Mouse (Mus musculus): ENCODE data around the gene Igsf8. TPM values are rescaled to one million over a fixed set of nuclear protein-coding genes. Genes with fewer than 3 reads are reported as not detected.

Igsf8 gene
- total RNA-seq, 2 experiments from 2014 or later = 10.9 to 12.4 TPM

- DNase-seq = no peak
- intact Hi-C loops (cut with DNase I) = no loop called here
These were observed 9.8 kb downstream of the Igsf8 start for GRCm38 (mm10) chr1:172271208-172271607.

- intact Hi-C loops (cut with DNase I) = no loop called here
These were observed 10.3 kb downstream of the Igsf8 start for GRCm38 (mm10) chr1:172271765-172272164.

GRCm38 (mm10) chr1:172273386-172273785, 11.9 kb downstream of the Igsf8 start:
- intact Hi-C loops (cut with DNase I) = no loop called here
- DNase-seq = no peak

More at GRCm38 (mm10) chr1:172271765-172272164, 10.3 kb downstream of the Igsf8 start:
- no peak for DNase-seq

GRCm38 (mm10) chr1:172274116-172274515, 12.7 kb downstream of the Igsf8 start:
- no peak for DNase-seq
- intact Hi-C loops (cut with DNase I) = no loop called here

- intact Hi-C loops (cut with DNase I) = no loop called here
- no peak for DNase-seq
These were observed 13.1 kb downstream of the Igsf8 start for GRCm38 (mm10) chr1:172274547-172274946.

- DNase-seq = no peak
- intact Hi-C loops (cut with DNase I) = no loop called here
These were observed 15.7 kb downstream of the Igsf8 start for GRCm38 (mm10) chr1:172277172-172277571.

GRCm38 (mm10) chr1:172278328-172278727, 16.9 kb downstream of the Igsf8 start:
- DNase-seq = no peak

GRCm38 (mm10) chr1:172279768-172280509, 18.5 kb downstream of the Igsf8 start:
- intact Hi-C loops (cut with DNase I) = no loop called here
- DNase-seq = no peak

More at GRCm38 (mm10) chr1:172278328-172278727, 16.9 kb downstream of the Igsf8 start:
- intact Hi-C loops (cut with DNase I) = no loop called here

- intact Hi-C loops (cut with DNase I) = no loop called here
These were observed 20.2 kb downstream of the Igsf8 start for GRCm38 (mm10) chr1:172281522-172282254.

GRCm38 (mm10) chr1:172283073-172283472, 21.6 kb downstream of the Igsf8 start:
- intact Hi-C loops (cut with DNase I) = no loop called here
- DNase-seq = no peak

More at GRCm38 (mm10) chr1:172281522-172282254, 20.2 kb downstream of the Igsf8 start:
- DNase-seq = no peak

GRCm38 (mm10) chr1:172284221-172284620, 22.8 kb downstream of the Igsf8 start:
- DNase-seq = no peak
- intact Hi-C loops (cut with DNase I) = no loop called here

- no peak for DNase-seq
- intact Hi-C loops (cut with DNase I) = no loop called here
These were observed 25.3 kb downstream of the Igsf8 start for GRCm38 (mm10) chr1:172286740-172287139.

GRCm38 (mm10) chr1:172288900-172289616, 27.6 kb downstream of the Igsf8 start:
- DNase-seq = no peak
- intact Hi-C loops (cut with DNase I) = no loop called here

GRCm38 (mm10) chr1:172289617-172289946, 28.1 kb downstream of the Igsf8 start:
- intact Hi-C loops (cut with DNase I) = no loop called here

GRCm38 (mm10) chr1:172292880-172293279, 31.4 kb downstream of the Igsf8 start:
- intact Hi-C loops (cut with DNase I) = no loop called here
- DNase-seq = no peak

More at GRCm38 (mm10) chr1:172289617-172289946, 28.1 kb downstream of the Igsf8 start:
- DNase-seq = no peak

- no peak for DNase-seq
- intact Hi-C loops (cut with DNase I) = no loop called here
These were observed 32.0 kb downstream of the Igsf8 start for GRCm38 (mm10) chr1:172293449-172293848.

- DNase-seq = peak; percentile 39 to 56
- intact Hi-C loops (cut with DNase I) = no loop called here
These were observed 34.3 kb downstream of the Igsf8 start for GRCm38 (mm10) chr1:172295751-172296197.

- intact Hi-C loops (cut with DNase I) = no loop called here
- peak; percentile 54 to 69 for DNase-seq
These were observed 35.5 kb downstream of the Igsf8 start for GRCm38 (mm10) chr1:172296816-172297510.

GRCm38 (mm10) chr1:172297611-172298537, 36.4 kb downstream of the Igsf8 start, which contains the start of gene Atp1a2:
Gene Atp1a2 (minus strand): TSS chr1:172298064.
- intact Hi-C loops (cut with DNase I) = no loop called here
- DNase-seq = peak; percentile 74 to 82

All from heart, postnatal 36 days (tissue).